Mouse (Mus musculus) effector memory CD4-positive, alpha-beta T cell, adult 5 months (primary cell): ENCODE data around the gene Fut1. TPM values are rescaled to one million over a fixed set of nuclear protein-coding genes. Genes with fewer than 3 reads are reported as not detected.

Experiments used
- polyA plus RNA-seq: library from polyadenylated mRNA; unstranded; fragments of 100-300 nt; shearing (Covaris generic); gene quantifications from one replicate; pipeline ENCODE4 v1.2.1, GENCODE M21; 2017

Gene Fut1
- polyA plus RNA-seq, result 0.21 TPM

DNA sequence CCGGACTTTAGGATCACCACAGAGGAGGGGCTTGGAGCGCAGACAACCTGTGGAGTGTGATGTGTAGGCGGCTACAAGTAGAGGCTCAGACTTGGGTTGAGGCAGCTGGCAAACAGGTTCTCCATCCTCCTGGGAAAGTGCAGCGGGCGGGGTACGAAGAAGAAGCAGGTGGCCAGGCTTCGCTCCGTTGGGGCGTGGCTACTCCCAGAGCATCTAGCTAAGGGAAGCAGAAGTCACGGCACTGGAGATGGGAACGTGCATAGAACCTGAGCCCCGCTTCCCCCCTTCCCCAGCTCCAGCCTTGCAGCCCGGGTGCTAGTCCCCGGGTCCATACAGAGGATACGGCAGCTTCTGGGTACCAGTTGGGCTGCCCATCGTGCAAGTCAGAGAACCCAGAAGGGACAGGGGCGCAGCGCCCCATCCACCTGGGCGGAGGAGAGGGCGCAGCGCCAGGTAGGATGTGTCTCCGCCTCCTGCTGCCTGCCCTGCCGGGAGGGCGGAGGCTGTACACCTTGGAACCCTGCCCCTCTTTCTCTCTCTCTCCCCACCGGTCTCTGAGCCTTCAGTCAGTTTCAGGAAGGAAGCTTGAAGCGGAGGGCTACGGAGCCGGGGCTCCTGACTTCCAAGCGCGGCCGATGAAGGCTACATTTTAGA lies at the start of gene Fut1:
Fut1 (plus strand) TSS at position 248 of the 654 bp plus-strand sequence.

DNA sequence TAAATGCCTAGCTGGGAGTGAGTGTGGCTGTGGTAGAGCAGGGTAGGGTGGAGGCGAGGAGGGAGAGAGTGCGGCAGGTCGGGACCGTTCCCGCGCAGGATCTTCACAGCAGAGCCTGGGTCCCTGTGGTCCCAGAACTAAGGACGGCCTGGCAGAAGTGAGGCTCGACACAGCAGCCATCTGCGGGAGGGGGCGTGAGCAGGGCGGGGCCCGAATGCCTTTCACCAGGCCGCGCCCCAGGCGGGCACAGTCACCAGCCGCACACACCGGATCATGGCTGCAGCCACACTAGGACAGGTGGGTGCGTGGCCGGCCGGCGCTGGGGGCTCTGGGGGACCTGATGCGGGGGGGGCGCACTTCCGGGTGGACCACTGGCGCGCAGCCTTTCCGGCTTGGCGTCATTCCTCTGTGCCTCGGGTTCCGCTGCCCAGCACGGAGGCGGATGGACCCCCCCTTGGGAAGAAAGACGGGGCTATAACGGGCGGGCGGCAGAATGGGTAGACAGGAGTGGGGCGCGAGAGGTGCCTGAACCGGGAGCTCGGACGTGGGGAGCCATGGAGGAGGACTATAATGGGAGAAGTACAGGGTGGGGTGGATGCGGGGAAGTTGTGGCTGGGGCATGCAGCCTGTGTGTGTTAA lies 46.9 kb upstream of the Fut1 start, which contains the start of gene Bcat2:
Bcat2 (plus strand) TSS at position 51 of the 639 bp plus-strand sequence.

DNA sequence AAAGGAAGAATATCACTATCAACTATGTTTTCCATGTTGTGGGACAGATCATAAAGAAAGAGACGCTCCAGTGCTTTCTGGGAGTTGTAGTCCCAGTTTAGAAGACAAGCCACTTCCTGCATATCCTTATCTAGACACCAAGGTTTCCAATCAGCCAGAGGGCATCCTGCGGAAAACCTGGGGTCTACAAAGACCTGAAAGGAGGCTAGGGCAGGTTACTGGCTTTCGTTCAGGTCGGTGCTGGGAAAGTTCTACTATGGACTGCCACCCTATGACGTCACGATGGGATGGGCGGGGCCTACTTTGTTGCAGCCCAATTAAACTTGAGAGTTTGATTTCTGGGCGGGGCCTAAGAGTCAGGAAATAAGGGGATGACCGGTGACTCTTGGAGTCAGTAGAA lies 4.4 kb downstream of the Fut1 start, which contains the start of gene Izumo1:
Izumo1 (plus strand) TSS at position 369 of the 400 bp plus-strand sequence.

GRCm38 (mm10) chr7:45627261-45627660 lies 10.2 kb downstream of the Fut1 start, which contains the start of gene Rasip1:
Gene Rasip1 (plus strand): TSS chr7:45627488.

GRCm38 (mm10) chr7:45639561-45640027 lies 22.5 kb downstream of the Fut1 start, which contains the start of gene Mamstr:
Gene Mamstr (plus strand): TSS chr7:45639977.

GRCm38 (mm10) chr7:45666161-45666560 lies 49.1 kb downstream of the Fut1 start, which contains the start of gene Fut2:
Gene Fut2 (minus strand): TSS chr7:45666394.

Other genes with a start within 250 kb of the Fut1 start
- gene Lin7b, start 246.7 kb upstream of the Fut1 start, polyA plus RNA-seq, result not detected
- 207 TPM for gene Snrnp70, start 221.5 kb upstream of the Fut1 start, polyA plus RNA-seq
- not detected for gene Kcna7, start 211.6 kb upstream of the Fut1 start, polyA plus RNA-seq
- gene Ntf5, start 203.6 kb upstream of the Fut1 start, polyA plus RNA-seq, result 0.19 TPM
- gene Lhb, start 196.5 kb upstream of the Fut1 start, polyA plus RNA-seq, result not detected
- gene Gys1, start 182.4 kb upstream of the Fut1 start, polyA plus RNA-seq, result 5.5 TPM
- gene Ruvbl2, start 179.2 kb upstream of the Fut1 start, polyA plus RNA-seq, result 32.9 TPM
- 2,431 TPM for gene Ftl1, start 157.4 kb upstream of the Fut1 start, polyA plus RNA-seq
- gene Bax, start 150.4 kb upstream of the Fut1 start, polyA plus RNA-seq, result 199 TPM
- 2.3 TPM for gene Tulp2, start 135.4 kb upstream of the Fut1 start, polyA plus RNA-seq
- not detected for gene Gm45808, start 130.5 kb upstream of the Fut1 start, polyA plus RNA-seq
- 0.60 TPM for gene Dhdh, start 128.5 kb upstream of the Fut1 start, polyA plus RNA-seq
- 208 TPM for gene Nucb1, start 106.9 kb upstream of the Fut1 start, polyA plus RNA-seq
- gene Ppp1r15a, start 91.0 kb upstream of the Fut1 start, polyA plus RNA-seq, result 868 TPM
- gene Plekha4, start 91.0 kb upstream of the Fut1 start, polyA plus RNA-seq, result 0.39 TPM
- gene Hsd17b14, start 62.4 kb upstream of the Fut1 start, polyA plus RNA-seq, result 0.64 TPM
- 38.4 TPM for gene Bcat2, start 47.1 kb upstream of the Fut1 start, polyA plus RNA-seq
- not detected for gene Fgf21, start 1.8 kb upstream of the Fut1 start, polyA plus RNA-seq
- not detected for gene Izumo1, start 4.5 kb downstream of the Fut1 start, polyA plus RNA-seq
- not detected for gene Rasip1, start 10.2 kb downstream of the Fut1 start, polyA plus RNA-seq
- gene Mamstr, start 22.7 kb downstream of the Fut1 start, polyA plus RNA-seq, result not detected
- gene Fut2, start 49.1 kb downstream of the Fut1 start, polyA plus RNA-seq, result not detected
- not detected for gene Ntn5, start 66.7 kb downstream of the Fut1 start, polyA plus RNA-seq
- not detected for gene Sec1, start 77.1 kb downstream of the Fut1 start, polyA plus RNA-seq
- gene Car11, start 82.6 kb downstream of the Fut1 start, polyA plus RNA-seq, result 1.7 TPM
- 13.8 TPM for gene Dbp, start 87.8 kb downstream of the Fut1 start, polyA plus RNA-seq
- gene Rpl18, start 98.2 kb downstream of the Fut1 start, polyA plus RNA-seq, result 1,532 TPM
- gene Sphk2, start 100.7 kb downstream of the Fut1 start, polyA plus RNA-seq, result 23.7 TPM
- gene Fam83e, start 103.9 kb downstream of the Fut1 start, polyA plus RNA-seq, result not detected
- gene Spaca4, start 108.5 kb downstream of the Fut1 start, polyA plus RNA-seq, result not detected
- 0.21 TPM for gene Lmtk3, start 166.4 kb downstream of the Fut1 start, polyA plus RNA-seq
- 11.7 TPM for gene Sult2b1, start 167.4 kb downstream of the Fut1 start, polyA plus RNA-seq
- 142 TPM for gene Cyth2, start 197.3 kb downstream of the Fut1 start, polyA plus RNA-seq
- not detected for gene Kcnj14, start 207.5 kb downstream of the Fut1 start, polyA plus RNA-seq
- 34.5 TPM for gene Grwd1, start 213.7 kb downstream of the Fut1 start, polyA plus RNA-seq